Mouse (Mus musculus) heart, embryonic 11.5 days (tissue): ENCODE data around the gene Ppp4r1. TPM values are rescaled to one million over a fixed set of nuclear protein-coding genes. Genes with fewer than 3 reads are reported as not detected.

Experiments used
- ATAC-seq: fragments of 200-750 bp; cut with Nextera tagmentation; replicated peaks from 2 replicates; pipeline ENCODE4 v1.8.0; 2017; ENCODE audit warnings: moderate library complexity; ENCODE audit not compliant: insufficient number of reproducible peaks, low FRiP score, low TSS enrichment
- H3K27ac ChIP-seq: fragments of 300-500 bp; sonication (generic); 2 replicates; pipeline ENCODE4 v1.5.1; 2014; ENCODE audit warnings: mild to moderate bottlenecking, low read depth, low read length
- H3K27me3 ChIP-seq: fragments of 300-500 bp; sonication (generic); 2 replicates; pipeline ENCODE4 v1.6.1; 2014; ENCODE audit warnings: mild to moderate bottlenecking, low read length, mixed read lengths; ENCODE audit not compliant: control insufficient read depth, insufficient read depth
- H3K36me3 ChIP-seq: fragments of 300-500 bp; sonication (generic); 2 replicates; pipeline ENCODE4 v1.6.1; 2014; ENCODE audit warnings: mild to moderate bottlenecking, low read length, moderate library complexity, mixed read lengths; ENCODE audit not compliant: control insufficient read depth, insufficient read depth
- H3K4me1 ChIP-seq: fragments of 300-500 bp; sonication (generic); 2 replicates; pipeline ENCODE4 v1.6.1; 2014; ENCODE audit warnings: low read length; ENCODE audit not compliant: control insufficient read depth, insufficient read depth
- H3K4me2 ChIP-seq: fragments of 300-500 bp; sonication (generic); 2 replicates; pipeline ENCODE4 v1.6.1; 2014; ENCODE audit warnings: mild to moderate bottlenecking, moderate library complexity
- H3K4me3 ChIP-seq: fragments of 300-500 bp; sonication (generic); 2 replicates; pipeline ENCODE4 v1.5.1; 2014; ENCODE audit warnings: low read depth, low read length
- H3K9ac ChIP-seq: fragments of 300-500 bp; sonication (generic); 2 replicates; pipeline ENCODE4 v1.6.1; 2014; ENCODE audit warnings: mild to moderate bottlenecking, low read depth, low read length, moderate library complexity
- H3K9me3 ChIP-seq: fragments of 300-500 bp; sonication (generic); replicated peaks from 2 replicates; pipeline ENCODE4 v1.6.1; 2016; ENCODE audit warnings: low read length; ENCODE audit not compliant: control insufficient read depth
- WGBS: fragments of 180-500 bp; shearing (Covaris S2); extraction: QIAGEN DNeasy Blood & Tissue Kit; methylation state at CpG from one replicate; pipeline ENCODE4 v1.1.7; 2014; ENCODE audit not compliant: insufficient replicate concordance; 5-methylcytosine and 5-hydroxymethylcytosine counted together
- polyA plus RNA-seq: library from polyadenylated mRNA; unstranded; fragments of >200 nt; fragmentation: Nextera tagmentation; extraction: Ambion mirVana; gene quantifications from 2 replicates; pipeline ENCODE4 v1.2.1, GENCODE M21; 2014

The Ppp4r1 gene
- polyA plus RNA-seq, 1 experiment from 2014 or later, result 31.4 TPM

DNA sequence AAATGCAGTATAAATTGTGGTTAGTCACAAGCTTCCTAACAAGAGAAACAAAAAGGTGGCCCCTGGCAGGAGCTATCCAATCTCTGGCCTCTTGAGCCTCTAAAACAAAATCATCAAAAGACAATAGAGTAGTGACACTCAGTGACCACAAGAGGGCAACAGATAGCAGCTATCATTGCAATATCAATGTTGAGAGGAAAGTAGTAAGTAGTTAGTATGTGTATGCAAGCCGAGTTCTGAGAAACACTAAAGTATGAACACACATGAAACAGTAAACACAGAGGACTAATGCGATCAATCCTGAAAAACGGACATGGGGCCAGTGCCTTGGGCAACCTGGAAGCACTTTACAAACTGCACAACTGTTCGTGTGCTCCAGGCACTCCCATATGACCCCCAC is 82.4 kb downstream of the Ppp4r1 start:
- H3K4me1 ChIP-seq, result no peaks in the 10 kb centered on the region
- no peak for ATAC-seq
- no peaks in the 10 kb centered on the region for H3K9me3 ChIP-seq
- H3K4me3 ChIP-seq, result no peak overlapping the region
- H3K27ac ChIP-seq, result no peak overlapping the region
- no peak overlapping the region for H3K4me2 ChIP-seq
- 0 out of 2 replicates have a peak, but pooled peaks cover 3% of the 10 kb centered on the region for H3K36me3 ChIP-seq
- 41% methylated on average over 4 of the region's 4 CpGs for WGBS
- H3K27me3 ChIP-seq, result no peaks in the 10 kb centered on the region
- no peak overlapping the region for H3K9ac ChIP-seq

GRCm38 (mm10) chr17:65865265-65865664 is 82.9 kb downstream of the Ppp4r1 start:
- no peak for ATAC-seq
- no peaks in the 10 kb centered on the region for H3K4me1 ChIP-seq
- H3K4me3 ChIP-seq, result no peak overlapping the region
- no peak overlapping the region for H3K9ac ChIP-seq
- 0 out of 2 replicates have a peak, but pooled peaks cover 3% of the 10 kb centered on the region for H3K36me3 ChIP-seq
- no peaks in the 10 kb centered on the region for H3K9me3 ChIP-seq
- H3K27me3 ChIP-seq, result no peaks in the 10 kb centered on the region
- H3K27ac ChIP-seq, result no peak overlapping the region
- H3K4me2 ChIP-seq, result no peak overlapping the region

DNA sequence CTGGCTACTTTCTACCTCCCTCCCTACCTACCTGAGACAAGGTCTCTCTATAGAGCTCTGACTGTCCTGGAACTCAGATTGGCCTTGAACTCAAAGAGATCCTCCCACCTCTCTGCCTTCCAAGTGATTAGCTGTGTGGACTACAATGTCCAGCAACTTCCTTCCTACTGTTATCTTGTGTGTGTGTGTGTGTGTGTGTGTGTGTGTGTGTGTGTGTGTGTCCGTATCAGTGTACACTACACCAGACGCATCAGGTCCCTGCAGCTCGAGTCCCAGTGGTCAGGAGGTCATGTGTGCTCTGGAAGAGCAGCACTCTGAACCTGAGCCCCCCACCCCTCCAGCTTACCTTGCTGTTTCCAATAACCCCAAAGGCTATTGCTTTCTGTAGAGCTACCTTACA is 83.8 kb downstream of the Ppp4r1 start:
- Histone ChIP-seq H3K36me3 (0 out of 2 replicates have a peak, but pooled peaks cover 3% of the 10 kb centered on the region), H3K4me3 (no peak overlapping the region), H3K27ac (no peak overlapping the region), H3K9me3 (no peaks in the 10 kb centered on the region), H3K4me1 (no peaks in the 10 kb centered on the region), H3K27me3 (no peaks in the 10 kb centered on the region), H3K9ac (no peak overlapping the region), H3K4me2 (no peak overlapping the region)
- WGBS, result 41% methylated on average over 3 of the region's 3 CpGs
- ATAC-seq, result no peak

- peaks cover 9% of the 10 kb centered on the region; the same call in 1 of the 2 replicates for H3K4me1 ChIP-seq
- H3K9me3 ChIP-seq, result no peaks in the 10 kb centered on the region
- 85% methylated on average over 5 of the region's 5 CpGs for WGBS
- H3K27me3 ChIP-seq, result no peaks in the 10 kb centered on the region
- H3K27ac ChIP-seq, result no peak overlapping the region
- no peak overlapping the region for H3K4me3 ChIP-seq
- H3K9ac ChIP-seq, result no peak overlapping the region
- 0 out of 2 replicates have a peak, but pooled peaks cover 3% of the 10 kb centered on the region for H3K36me3 ChIP-seq
- H3K4me2 ChIP-seq, result no peak overlapping the region
- ATAC-seq, result no peak
Measured at GRCm38 (mm10) chr17:65867996-65868395, 85.6 kb downstream of the Ppp4r1 start.

- 73% methylated on average over 10 of the region's 10 CpGs for WGBS
- Histone ChIP-seq H3K27me3 (no peaks in the 10 kb centered on the region), H3K9ac (no peak overlapping the region), H3K9me3 (no peaks in the 10 kb centered on the region), H3K4me3 (no peak overlapping the region), H3K4me2 (no peak overlapping the region), H3K36me3 (no peaks in the 10 kb centered on the region), H3K27ac (no peak overlapping the region), H3K4me1 (peaks cover 9% of the 10 kb centered on the region; the same call in 1 of the 2 replicates)
- no peak for ATAC-seq
Measured at GRCm38 (mm10) chr17:65869720-65870119, 87.3 kb downstream of the Ppp4r1 start.

DNA sequence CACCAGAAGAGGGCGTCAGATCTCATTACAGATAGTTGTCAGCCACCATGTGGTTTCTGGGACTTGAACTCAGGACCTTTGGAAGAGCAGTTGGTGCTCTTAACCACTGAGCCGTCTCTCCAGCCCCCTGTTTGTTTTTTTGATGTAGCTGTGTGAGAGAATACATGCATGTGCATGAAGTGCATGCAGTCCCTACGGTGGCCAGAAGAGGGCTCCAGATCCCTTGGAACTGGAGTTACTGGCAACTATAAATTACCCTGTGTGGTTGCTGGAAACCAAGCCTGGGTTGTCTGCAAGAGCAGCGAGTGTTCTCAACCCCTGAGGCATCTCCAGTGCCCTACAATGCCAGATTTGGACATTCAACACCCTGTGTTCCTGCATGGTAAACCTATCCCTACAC is 87.8 kb downstream of the Ppp4r1 start:
- ATAC-seq, result no peak
- H3K4me3 ChIP-seq, result no peak overlapping the region
- no peak overlapping the region for H3K27ac ChIP-seq
- peaks cover 9% of the 10 kb centered on the region; the same call in 1 of the 2 replicates for H3K4me1 ChIP-seq
- no peak overlapping the region for H3K9ac ChIP-seq
- no peak overlapping the region for H3K4me2 ChIP-seq
- WGBS, result 37% methylated on average over 4 of the region's 4 CpGs
- no peaks in the 10 kb centered on the region for H3K36me3 ChIP-seq
- H3K27me3 ChIP-seq, result no peaks in the 10 kb centered on the region
- H3K9me3 ChIP-seq, result no peaks in the 10 kb centered on the region

GRCm38 (mm10) chr17:65871641-65872041 is 89.3 kb downstream of the Ppp4r1 start:
- H3K27ac ChIP-seq, result no peak overlapping the region
- 45% methylated on average over 5 of the region's 5 CpGs for WGBS
- no peak for ATAC-seq
- H3K9ac ChIP-seq, result peak overlapping the region; percentile 22; the same call in 1 of the 2 replicates
- no peaks in the 10 kb centered on the region for H3K9me3 ChIP-seq
- H3K4me2 ChIP-seq, result no peak overlapping the region
- H3K4me3 ChIP-seq, result no peak overlapping the region
- no peaks in the 10 kb centered on the region for H3K27me3 ChIP-seq
- H3K36me3 ChIP-seq, result no peaks in the 10 kb centered on the region
- H3K4me1 ChIP-seq, result peaks cover 9% of the 10 kb centered on the region; the same call in 1 of the 2 replicates

DNA sequence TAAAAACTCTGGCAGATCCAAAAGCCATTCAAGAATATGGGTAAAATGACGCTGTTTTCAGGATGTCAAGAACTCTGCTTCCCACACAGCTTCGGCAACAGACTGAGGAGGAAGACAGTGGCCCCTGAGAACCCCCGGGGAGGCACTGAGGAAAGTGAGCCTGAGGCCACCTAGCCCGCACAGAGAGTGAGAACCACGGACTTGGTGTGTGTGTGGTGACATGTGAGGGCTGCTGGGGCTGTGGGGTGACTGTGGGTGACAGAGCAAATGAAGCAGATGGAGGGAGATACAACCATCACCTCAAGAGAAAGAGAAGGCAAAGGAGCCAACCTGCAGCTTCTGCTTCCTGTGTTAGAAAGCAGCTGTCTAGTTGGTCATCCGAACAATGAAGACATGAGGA is 89.7 kb downstream of the Ppp4r1 start:
- H3K4me1 ChIP-seq, result peaks cover 9% of the 10 kb centered on the region; the same call in 1 of the 2 replicates
- H3K27me3 ChIP-seq, result no peaks in the 10 kb centered on the region
- H3K9ac ChIP-seq, result peak overlapping the region; percentile 22; the same call in 1 of the 2 replicates
- no peaks in the 10 kb centered on the region for H3K36me3 ChIP-seq
- H3K27ac ChIP-seq, result 0 out of 2 replicates have a peak overlapping the region, but pooled peaks have one; percentile 3
- WGBS, result 57% methylated on average over 6 of the region's 6 CpGs
- ATAC-seq, result no peak
- no peak overlapping the region for H3K4me2 ChIP-seq
- no peaks in the 10 kb centered on the region for H3K9me3 ChIP-seq
- no peak overlapping the region for H3K4me3 ChIP-seq

DNA sequence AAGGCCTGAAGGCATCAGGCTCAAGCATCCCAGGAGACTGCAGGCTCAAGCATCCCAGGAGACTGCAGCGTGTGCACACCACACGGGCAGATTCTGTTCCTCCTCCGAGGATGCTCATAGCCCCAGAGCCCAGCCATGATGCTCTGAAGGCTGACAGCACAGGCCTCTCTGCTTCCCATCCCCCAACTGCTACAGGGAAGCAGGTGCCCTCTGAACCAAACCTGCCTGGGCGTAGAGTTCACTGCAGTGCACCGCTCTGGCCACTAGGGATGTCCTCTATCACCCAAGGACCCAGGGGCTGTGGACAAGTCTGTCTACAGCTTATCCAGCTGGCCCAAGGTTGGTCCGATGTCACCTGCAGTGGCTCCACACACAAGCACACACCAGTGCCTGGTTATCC is 90.3 kb downstream of the Ppp4r1 start:
- H3K9me3 ChIP-seq, result no peaks in the 10 kb centered on the region
- 41% methylated on average over 6 of the region's 6 CpGs for WGBS
- no peak for ATAC-seq
- H3K27me3 ChIP-seq, result no peaks in the 10 kb centered on the region
- no peak overlapping the region for H3K27ac ChIP-seq
- peaks cover 9% of the 10 kb centered on the region; the same call in 1 of the 2 replicates for H3K4me1 ChIP-seq
- H3K9ac ChIP-seq, result no peak overlapping the region
- H3K4me3 ChIP-seq, result no peak overlapping the region
- H3K36me3 ChIP-seq, result no peaks in the 10 kb centered on the region
- H3K4me2 ChIP-seq, result no peak overlapping the region
